Mouse (Mus musculus) CH12.LX (cell line): ENCODE results near the gene Cep295nl. TPM values are rescaled to one million over a fixed set of nuclear protein-coding genes. Genes with fewer than 3 reads are reported as not detected.

ENCODE experiments used
- DNase-seq: peaks from one replicate; pipeline ENCODE4 v3.0.0-alpha.2; 2013; ENCODE audit errors: extremely low read depth
- H3K27ac ChIP-seq: 2 replicates; pipeline ENCODE4 v1.5.1; 2012; ENCODE audit warnings: low read depth, mild to moderate bottlenecking, control low read depth, moderate library complexity; ENCODE audit not compliant: insufficient read depth
- H3K27me3 ChIP-seq: replicated peaks from 2 replicates; pipeline ENCODE3; 2012; ENCODE audit warnings: inconsistent platforms
- H3K36me3 ChIP-seq, 2 experiments: replicated peaks in 1 of 2; 2 replicates each; pipeline versions ENCODE3 to v1.6.1; 2012; ENCODE audit warnings: inconsistent platforms in 1 of 2, low read length in 1 of 2, mild to moderate bottlenecking in 1 of 2, mixed read lengths in 1 of 2, moderate library complexity in 1 of 2; ENCODE audit not compliant: control insufficient read depth in 1 of 2, insufficient read depth in 1 of 2
- H3K4me1 ChIP-seq, 2 experiments: 2 replicates each; pipeline ENCODE4 v1.6.1; 2012; ENCODE audit warnings: inconsistent platforms in 1 of 2, moderate library complexity in 1 of 2; ENCODE audit not compliant: insufficient read depth in 2 of 2, control insufficient read depth in 1 of 2
- H3K4me2 ChIP-seq: 2 replicates; pipeline ENCODE4 v1.6.1; 2012; ENCODE audit warnings: low read depth, mild to moderate bottlenecking, control low read depth; ENCODE audit not compliant: poor library complexity, insufficient read depth, severe bottlenecking
- H3K4me3 ChIP-seq, 3 experiments: fragments of 150-350 bp in 1 of 3; sonication (generic) in 1 of 3; replicated peaks in 1 of 3; 2 replicates each; pipeline versions ENCODE3 to v1.5.1; 2011 to 2012; ENCODE audit warnings: low read depth in 2 of 3, low read length in 2 of 3, mild to moderate bottlenecking in 2 of 3, moderate library complexity in 2 of 3, control low read depth in 1 of 3, improper control_type of control experiment in 1 of 3, inconsistent platforms in 1 of 3, mixed read lengths in 1 of 3; ENCODE audit not compliant: poor library complexity in 1 of 3
- H3K79me2 ChIP-seq: replicated peaks from 2 replicates; pipeline ENCODE4 v1.6.1; 2012; ENCODE audit warnings: mild to moderate bottlenecking, moderate library complexity; ENCODE audit not compliant: control insufficient read depth, poor library complexity, insufficient read depth, severe bottlenecking; ENCODE audit errors: extremely low read depth
- H3K9ac ChIP-seq: 2 replicates; pipeline ENCODE4 v1.6.1; 2012; ENCODE audit warnings: low read depth, mild to moderate bottlenecking, control low read depth, moderate library complexity; ENCODE audit not compliant: insufficient read depth
- H3K9me3 ChIP-seq: replicated peaks from 2 replicates; pipeline ENCODE3; 2012; ENCODE audit warnings: low read length, inconsistent platforms, mixed read lengths
- BHLHE40 ChIP-seq: IDR thresholded peaks from 2 replicates; pipeline ENCODE4 v1.6.1; 2011; ENCODE audit warnings: mild to moderate bottlenecking, low read depth, low read length, improper control_type of control experiment
- CHD1 ChIP-seq: IDR thresholded peaks from 2 replicates; pipeline ENCODE4 v1.6.1; 2012; ENCODE audit warnings: low read depth, low read length, improper control_type of control experiment, inconsistent platforms
- CHD2 ChIP-seq: IDR thresholded peaks from 2 replicates; pipeline ENCODE4 v1.6.1; 2011; ENCODE audit warnings: low read length, improper control_type of control experiment
- CTCF ChIP-seq, 2 experiments: IDR thresholded peaks in 1 of 2; conservative IDR thresholded peaks in 1 of 2; 2 replicates each; pipeline ENCODE4 v1.5.1; 2011 to 2012; ENCODE audit warnings: low read depth in 2 of 2, low read length in 2 of 2, improper control_type of control experiment in 1 of 2, inconsistent platforms in 1 of 2, mild to moderate bottlenecking in 1 of 2, moderate library complexity in 1 of 2
- ELF1 ChIP-seq: IDR thresholded peaks from 2 replicates; pipeline ENCODE4 v1.6.1; 2014; ENCODE audit warnings: low read depth, mild to moderate bottlenecking, inconsistent platforms, low read length, improper control_type of control experiment
- EP300 ChIP-seq: IDR thresholded peaks from 2 replicates; pipeline ENCODE4 v1.6.1; 2011; ENCODE audit warnings: low read length, improper control_type of control experiment
- ETS1 ChIP-seq: conservative IDR thresholded peaks from 2 replicates; pipeline ENCODE4 v1.6.1; 2012; ENCODE audit warnings: low read depth, mild to moderate bottlenecking, inconsistent platforms, low read length, improper control_type of control experiment, moderate library complexity
- GABPA ChIP-seq: IDR thresholded peaks from 2 replicates; pipeline ENCODE4 v1.6.1; 2012; ENCODE audit warnings: low read depth, low read length, improper control_type of control experiment, inconsistent platforms; ENCODE audit not compliant: insufficient replicate concordance
- HCFC1 ChIP-seq: IDR thresholded peaks from 2 replicates; pipeline ENCODE4 v1.6.1; 2012; ENCODE audit warnings: low read depth, mild to moderate bottlenecking, inconsistent platforms, low read length, improper control_type of control experiment
- JUN ChIP-seq: IDR thresholded peaks from 2 replicates; pipeline ENCODE4 v1.6.1; 2011; ENCODE audit warnings: low read depth, mild to moderate bottlenecking, low read length, improper control_type of control experiment, moderate library complexity; ENCODE audit not compliant: insufficient read depth
- MAFK ChIP-seq: IDR thresholded peaks from 2 replicates; pipeline ENCODE4 v1.6.1; 2011; ENCODE audit warnings: low read length, improper control_type of control experiment; ENCODE audit not compliant: insufficient replicate concordance
- MYC ChIP-seq: IDR thresholded peaks from 2 replicates; pipeline ENCODE4 v1.6.1; 2011; ENCODE audit warnings: low read depth, mild to moderate bottlenecking, improper control_type of control experiment, low read length
- PAX5 ChIP-seq: IDR thresholded peaks from 2 replicates; pipeline ENCODE4 v1.6.1; 2012; ENCODE audit warnings: low read length, inconsistent platforms, mixed read lengths
- POLR2A ChIP-seq: IDR thresholded peaks from 2 replicates; pipeline ENCODE4 v1.6.1; 2011; ENCODE audit warnings: low read depth, mild to moderate bottlenecking, improper control_type of control experiment, low read length
- POLR2AphosphoS2 ChIP-seq: IDR thresholded peaks from 2 replicates; pipeline ENCODE4 v1.6.1; 2011; ENCODE audit warnings: low read depth, low read length, improper control_type of control experiment
- RCOR1 ChIP-seq: conservative IDR thresholded peaks from 2 replicates; pipeline ENCODE4 v1.6.1; 2012; ENCODE audit warnings: low read depth, mild to moderate bottlenecking, inconsistent platforms, low read length, improper control_type of control experiment
- SMC3 ChIP-seq: IDR thresholded peaks from 2 replicates; pipeline ENCODE4 v1.6.1; 2011; ENCODE audit warnings: low read depth, low read length, improper control_type of control experiment
- TBP ChIP-seq: conservative IDR thresholded peaks from 2 replicates; pipeline ENCODE4 v1.6.1; 2011; ENCODE audit warnings: low read depth, low read length, improper control_type of control experiment
- USF1 ChIP-seq: IDR thresholded peaks from 2 replicates; pipeline ENCODE4 v1.6.1; 2014; ENCODE audit warnings: low read depth, mild to moderate bottlenecking, inconsistent platforms, low read length, improper control_type of control experiment
- USF2 ChIP-seq: conservative IDR thresholded peaks from 2 replicates; pipeline ENCODE4 v1.6.1; 2011; ENCODE audit warnings: low read depth, low read length, improper control_type of control experiment
- ZNF384 ChIP-seq: IDR thresholded peaks from 2 replicates; pipeline ENCODE4 v1.6.1; 2012; ENCODE audit warnings: low read depth, low read length, improper control_type of control experiment, inconsistent platforms
- dilution Hi-C: fragments of 300-500 bp; cut with MboI; formaldehyde crosslinking; loops from 2 replicates; pipeline ENCODE4 v1.14.3; 2020; ENCODE audit warnings: low sequenced_read_pairs; ENCODE audit not compliant: extremely low pct_unique_long_range_greater_than_20kb, extremely low pct_ligation_motif_present
- in situ Hi-C: fragments of 300-500 bp; cut with MboI; formaldehyde crosslinking; loops from 3 replicates; pipeline ENCODE4 v1.14.3; 2019; ENCODE audit warnings: low sequenced_read_pairs, low pct_ligation_motif_present, low pct_unique_long_range_greater_than_20kb, mixed read lengths
- polyA plus RNA-seq: library from polyadenylated mRNA; unstranded; fragments of >175 nt; gene quantifications from 2 replicates; pipeline ENCODE4 v1.2.1, GENCODE M21; 2012; ENCODE audit warnings: low read depth; ENCODE audit not compliant: insufficient read length
- total RNA-seq, 2 experiments: library from RNA; depleted of rRNA; stranded (reverse); fragments of 300-350 nt in 1 of 2; fragments of >200 nt in 1 of 2; gene quantifications; 2 replicates each; pipeline ENCODE4 v1.2.3; 2012 to 2014

The Cep295nl gene
- total and polyA plus RNA-seq, 3 experiments: not detected

DNA sequence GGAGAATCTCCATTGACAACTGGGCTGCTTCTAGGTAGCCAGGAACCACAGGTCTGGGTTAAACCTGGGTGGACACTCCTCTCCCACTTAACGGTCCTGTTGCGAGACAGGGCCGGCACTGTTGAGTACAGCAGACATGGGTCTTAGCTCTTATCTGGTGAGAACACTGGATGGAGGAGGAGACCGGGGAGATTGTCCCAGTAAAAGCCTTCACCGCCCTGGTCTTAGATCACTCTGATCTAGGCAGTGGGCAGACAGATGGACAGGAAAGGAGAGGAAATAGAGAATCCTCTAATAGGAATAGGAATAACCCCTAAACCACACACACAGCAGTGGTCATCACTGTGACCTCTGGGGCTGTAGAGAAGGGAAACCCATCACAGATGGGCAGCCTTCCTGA is 18.3 kb downstream of the Cep295nl start:
- Histone ChIP-seq H3K4me1 (no peaks in the 10 kb centered on the region), H3K79me2 (no peaks in the 10 kb centered on the region), H3K4me2 (no peak overlapping the region), H3K9me3 (peaks cover 3% of the 10 kb centered on the region), H3K4me3 (no peak overlapping the region), H3K27ac (no peak overlapping the region), H3K36me3 (no peaks in the 10 kb centered on the region), H3K27me3 (peaks cover 86% of the 10 kb centered on the region), H3K9ac (no peak overlapping the region)
- dilution Hi-C loops (no loop called here), in situ Hi-C loops (no loop called here)
- no peak for DNase-seq
- TF ChIP-seq TBP (no peak), BHLHE40 (no peak), SMC3 (no peak), USF1 (no peak), ZNF384 (no peak), JUN (no peak), USF2 (no peak), ELF1 (no peak), CHD2 (no peak), CHD1 (no peak), ETS1 (no peak), HCFC1 (no peak), RCOR1 (no peak), POLR2A (no peak)

DNA sequence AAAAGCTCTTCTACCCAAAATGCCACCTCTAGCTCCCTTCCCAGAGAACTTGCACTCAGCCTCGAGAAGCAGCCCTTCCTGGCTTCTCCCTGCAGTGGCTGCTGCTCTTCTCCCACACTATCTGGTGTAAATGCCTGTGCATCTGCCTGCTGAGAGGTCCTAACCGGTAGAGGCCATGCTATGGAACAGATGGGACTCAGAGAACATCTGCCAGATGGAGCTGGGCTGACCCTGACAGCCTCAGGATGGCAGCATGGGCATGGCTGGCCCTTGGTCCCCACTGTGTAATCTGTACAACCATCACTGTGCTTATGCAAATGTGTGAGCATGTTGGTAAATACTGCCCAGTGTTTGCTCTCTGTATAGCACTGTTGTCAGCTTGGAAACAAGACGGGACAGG is 19.7 kb downstream of the Cep295nl start:
- TF ChIP-seq PAX5: no peak
- TF ChIP-seq MAFK: no peak
- peak; percentile 25; the same call in 1 of the 2 replicates for TF ChIP-seq SMC3
- TF ChIP-seq MYC: no peak
- TF ChIP-seq CTCF (conservative IDR thresholded peaks at IDR 0.05 in 1 of 2, IDR thresholded peaks at IDR 0.05 in 1 of 2; ENCODE audit: low read depth in 2 of 2, low read length in 2 of 2): peak in 1 of 2 experiments; percentile 15; a peak in 2 of 4 replicates
- no peak for TF ChIP-seq EP300
- TF ChIP-seq GABPA: no peak
- TF ChIP-seq POLR2AphosphoS2: no peak
- Histone ChIP-seq H3K4me3 (no peak overlapping the region), H3K27me3 (peaks cover 75% of the 10 kb centered on the region), H3K4me2 (no peak overlapping the region), H3K9me3 (no peaks in the 10 kb centered on the region), H3K36me3 (no peaks in the 10 kb centered on the region), H3K27ac (no peak overlapping the region), H3K4me1 (no peaks in the 10 kb centered on the region), H3K79me2 (no peaks in the 10 kb centered on the region), H3K9ac (no peak overlapping the region)
- dilution Hi-C loops: no loop called here
- in situ Hi-C loops: no loop called here
- DNase-seq: no peak
